Mouse (Mus musculus) liver, adult 2 months (tissue): ENCODE results near the gene 1700016D06Rik.

Source experiments
- CTCF ChIP-seq: fragments of 200-500 bp; IDR thresholded peaks from 2 replicates; pipeline ENCODE4 v1.5.1; 2011; ENCODE audit warnings: low read depth, low read length, control low read depth
- POLR2A ChIP-seq: fragments of 200-500 bp; IDR thresholded peaks from 2 replicates; pipeline ENCODE4 v1.6.1; 2011; ENCODE audit warnings: low read length, control low read depth; ENCODE audit not compliant: insufficient read depth; ENCODE audit errors: extremely low read depth

- TF ChIP-seq POLR2A: no peak
- TF ChIP-seq CTCF: no peak
These were observed 6.9 kb downstream of the 1700016D06Rik start for GRCm38 (mm10) chr8:11693972-11694371.
